Mouse (Mus musculus): ENCODE results near the gene Ghdc. TPM values are rescaled to one million over a fixed set of nuclear protein-coding genes. Genes with fewer than 3 reads are reported as not detected.

Ghdc gene
- polyA plus RNA-seq (2012; fragmentation: generic; extraction: Trizol) = 5.5 TPM
- long read RNA-seq, experiment 1, transcript Ghdc-201 (9 exons, 2,462 nt) = major isoform, 6 of 8 reads
- long read RNA-seq, experiment 1, partial matches to known transcripts = 1 of 8 reads
- long read RNA-seq, experiment 1, other reads (novel, unspliced or antisense) = 1 of 8 reads
- long read RNA-seq, experiment 2, transcript Ghdc-201 (9 exons, 2,462 nt) = major isoform, 42 of 51 reads
- long read RNA-seq, experiment 2, partial matches to known transcripts = 2 of 51 reads
- long read RNA-seq, experiment 2, other reads (novel, unspliced or antisense) = 7 of 51 reads

DNA sequence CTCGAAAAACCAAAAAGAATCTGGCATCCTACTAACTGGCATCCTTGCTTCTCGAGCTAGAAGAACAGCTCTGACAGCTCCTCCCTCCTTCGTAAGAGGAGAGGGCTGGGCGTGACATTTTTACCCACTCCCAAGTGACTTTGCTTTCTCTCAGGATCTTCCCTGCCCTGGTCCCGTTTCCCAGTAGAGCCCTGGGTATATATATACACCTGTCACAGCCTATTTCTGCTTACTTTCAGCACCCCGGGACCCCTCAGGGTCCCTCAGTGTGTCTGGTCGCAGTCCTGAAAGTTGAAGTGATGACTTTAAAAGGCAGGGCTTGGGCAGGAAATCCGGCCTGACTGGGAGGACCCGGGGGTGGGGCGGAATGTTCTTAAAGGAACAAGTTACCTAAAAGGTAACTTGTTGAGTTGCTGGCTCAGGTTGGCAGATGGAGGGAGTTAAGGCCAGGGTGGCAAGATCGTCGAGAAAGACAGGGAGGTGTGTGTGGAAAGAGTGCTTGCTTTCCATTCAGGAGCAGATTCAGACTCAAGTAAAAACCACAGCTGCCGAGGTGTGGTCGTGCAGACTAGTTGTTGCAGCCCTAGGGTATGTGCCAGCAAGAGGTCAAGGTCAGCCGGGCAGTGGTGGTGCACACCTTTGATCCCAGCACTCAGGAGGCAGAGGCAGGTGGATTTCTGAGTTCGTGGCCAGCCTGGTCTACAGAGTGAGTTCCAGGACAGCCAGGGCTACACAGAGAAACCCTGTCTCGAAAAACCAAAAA, at the start of gene Ghdc:
Ghdc (minus strand) TSS at position 312 of the 763 bp plus-strand sequence.
- no peaks in the 10 kb centered on the region for H3K27me3 ChIP-seq (ENCODE audit: control insufficient read depth, insufficient read depth, insufficient read length)
- TF ChIP-seq CEBPB (IDR thresholded peaks at IDR 0.05; ENCODE audit: low read depth) (no peak), MAX (IDR thresholded peaks at IDR 0.05) (peak; percentile 6)
- H3K36me3 ChIP-seq (ENCODE audit: control insufficient read depth, insufficient read depth) = no peaks in the 10 kb centered on the region
- H3K79me3 ChIP-seq (ENCODE audit: low read depth) = no peaks in the 10 kb centered on the region
- H3K4me3 ChIP-seq (ENCODE audit: insufficient read depth, poor library complexity, severe bottlenecking) = peak within 1 kb of the TSS; percentile 40
- H3ac ChIP-seq (ENCODE audit: control insufficient read depth, insufficient read length, low read depth) = peak within 1 kb of the TSS; percentile 54
- H3K79me2 ChIP-seq (ENCODE audit: control insufficient read depth, insufficient read depth) = no peaks in the 10 kb centered on the region

DNA sequence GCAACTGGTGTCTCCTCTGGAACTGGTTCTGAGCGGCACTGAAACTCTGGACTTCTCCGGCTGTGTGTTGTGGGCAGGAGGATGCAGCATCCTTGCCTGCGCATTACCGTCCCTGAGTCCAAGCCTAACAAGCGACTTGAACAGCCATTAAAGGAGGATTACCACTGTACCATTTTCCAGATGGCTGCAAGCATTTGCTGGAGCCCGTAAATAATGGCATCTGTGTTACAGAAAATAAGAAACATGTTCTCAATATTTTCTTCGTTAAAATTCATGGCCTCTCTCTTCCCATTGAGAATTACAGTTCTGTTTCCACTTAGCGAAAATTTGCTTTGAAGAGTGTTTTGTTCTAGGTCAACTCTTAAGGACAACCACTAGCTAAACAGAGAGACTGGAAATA, 49.3 kb upstream of the Ghdc start:
- Histone ChIP-seq H3ac (ENCODE audit: control insufficient read depth, insufficient read length, low read depth) (no peak overlapping the region), H3K79me2 (ENCODE audit: control insufficient read depth, insufficient read depth) (no peaks in the 10 kb centered on the region), H3K79me3 (ENCODE audit: low read depth) (no peaks in the 10 kb centered on the region), H3K36me3 (ENCODE audit: control insufficient read depth, insufficient read depth) (no peaks in the 10 kb centered on the region), H3K27me3 (ENCODE audit: control insufficient read depth, insufficient read depth, insufficient read length) (no peaks in the 10 kb centered on the region), H3K4me3 (ENCODE audit: insufficient read depth, poor library complexity, severe bottlenecking) (no peak overlapping the region)
- no peak for TF ChIP-seq MAX (IDR thresholded peaks at IDR 0.05)
- no peak for TF ChIP-seq FOSL1 (IDR thresholded peaks at IDR 0.05; ENCODE audit: insufficient read depth, low read length, poor library complexity, severe bottlenecking)

DNA sequence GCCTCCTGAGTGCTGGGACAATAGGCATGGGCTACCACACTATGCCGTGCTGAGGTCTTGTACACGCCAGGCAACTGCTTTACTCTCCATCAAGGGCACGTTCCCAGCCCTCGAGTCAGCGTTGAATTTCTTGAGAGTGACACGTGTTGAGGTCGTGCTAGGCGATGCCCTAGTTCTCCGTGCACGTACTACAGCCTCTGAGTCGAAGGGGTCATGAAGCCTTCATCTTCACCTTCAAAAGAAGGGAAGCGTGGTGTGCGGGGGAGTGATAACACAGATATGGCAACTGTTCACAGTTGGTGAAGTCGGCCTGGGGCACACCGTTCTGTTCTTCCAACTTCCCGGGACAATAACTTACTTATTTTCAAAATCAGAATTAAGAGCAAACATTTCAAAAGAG, 48.9 kb upstream of the Ghdc start:
- Histone ChIP-seq H3K4me3 (ENCODE audit: insufficient read depth, poor library complexity, severe bottlenecking) (no peak overlapping the region), H3ac (ENCODE audit: control insufficient read depth, insufficient read length, low read depth) (no peak overlapping the region), H3K36me3 (ENCODE audit: control insufficient read depth, insufficient read depth) (no peaks in the 10 kb centered on the region), H3K79me2 (ENCODE audit: control insufficient read depth, insufficient read depth) (no peaks in the 10 kb centered on the region), H3K27me3 (ENCODE audit: control insufficient read depth, insufficient read depth, insufficient read length) (no peaks in the 10 kb centered on the region), H3K79me3 (ENCODE audit: low read depth) (no peaks in the 10 kb centered on the region)
- TF ChIP-seq MYOG (IDR thresholded peaks at IDR 0.05; ENCODE audit: control insufficient read depth, extremely low read depth, insufficient read length) = no peak
- no peak for TF ChIP-seq FOSL1 (IDR thresholded peaks at IDR 0.05; ENCODE audit: insufficient read depth, low read length, poor library complexity, severe bottlenecking)
- no peak for TF ChIP-seq MAX (IDR thresholded peaks at IDR 0.05)
- TF ChIP-seq MYOD1 (IDR thresholded peaks at IDR 0.05; ENCODE audit: control insufficient read depth, insufficient read length, low read depth) = no peak
- TF ChIP-seq CEBPB (IDR thresholded peaks at IDR 0.05; ENCODE audit: low read depth) = no peak
- no peak for TF ChIP-seq CTCF (IDR thresholded peaks at IDR 0.05; ENCODE audit: control insufficient read depth, insufficient read depth, insufficient read length)
- no peak for TF ChIP-seq USF1 (IDR thresholded peaks at IDR 0.05; ENCODE audit: low read depth)

DNA sequence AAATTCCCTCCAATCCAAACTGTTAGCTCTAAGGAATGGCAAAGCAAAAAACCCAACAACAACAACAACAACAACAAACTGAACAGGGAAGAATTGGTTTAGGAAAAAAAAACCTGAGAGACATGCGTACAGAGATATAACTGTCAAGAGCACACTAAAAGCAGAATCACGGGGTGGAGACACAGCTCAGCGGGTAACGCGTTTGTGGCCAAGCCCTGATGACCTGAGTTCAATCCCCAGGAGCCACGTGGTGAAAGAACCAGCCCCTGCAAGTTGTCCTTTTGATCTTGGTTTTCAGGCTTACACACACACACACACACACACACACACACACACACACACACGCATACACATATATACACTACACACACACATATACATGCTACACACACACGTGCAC, 48.3 kb upstream of the Ghdc start:
- no peaks in the 10 kb centered on the region for H3K79me3 ChIP-seq (ENCODE audit: low read depth)
- no peaks in the 10 kb centered on the region for H3K36me3 ChIP-seq (ENCODE audit: control insufficient read depth, insufficient read depth)
- no peaks in the 10 kb centered on the region for H3K79me2 ChIP-seq (ENCODE audit: control insufficient read depth, insufficient read depth)
- no peak overlapping the region for H3ac ChIP-seq (ENCODE audit: control insufficient read depth, insufficient read length, low read depth)
- TF ChIP-seq FOSL1 (IDR thresholded peaks at IDR 0.05; ENCODE audit: insufficient read depth, low read length, poor library complexity, severe bottlenecking) = no peak
- TF ChIP-seq CEBPB (IDR thresholded peaks at IDR 0.05; ENCODE audit: low read depth) = no peak
- TF ChIP-seq CTCF (IDR thresholded peaks at IDR 0.05; ENCODE audit: control insufficient read depth, insufficient read depth, insufficient read length) = no peak
- no peak for TF ChIP-seq MYOD1 (IDR thresholded peaks at IDR 0.05; ENCODE audit: control insufficient read depth, insufficient read length, low read depth)
- TF ChIP-seq MYOG (IDR thresholded peaks at IDR 0.05; ENCODE audit: control insufficient read depth, extremely low read depth, insufficient read length) = no peak
- TF ChIP-seq MAX (IDR thresholded peaks at IDR 0.05) = no peak
- no peak for TF ChIP-seq USF1 (IDR thresholded peaks at IDR 0.05; ENCODE audit: low read depth)
- H3K4me3 ChIP-seq (ENCODE audit: insufficient read depth, poor library complexity, severe bottlenecking) = no peak overlapping the region
- H3K27me3 ChIP-seq (ENCODE audit: control insufficient read depth, insufficient read depth, insufficient read length) = peaks cover 3% of the 10 kb centered on the region

DNA sequence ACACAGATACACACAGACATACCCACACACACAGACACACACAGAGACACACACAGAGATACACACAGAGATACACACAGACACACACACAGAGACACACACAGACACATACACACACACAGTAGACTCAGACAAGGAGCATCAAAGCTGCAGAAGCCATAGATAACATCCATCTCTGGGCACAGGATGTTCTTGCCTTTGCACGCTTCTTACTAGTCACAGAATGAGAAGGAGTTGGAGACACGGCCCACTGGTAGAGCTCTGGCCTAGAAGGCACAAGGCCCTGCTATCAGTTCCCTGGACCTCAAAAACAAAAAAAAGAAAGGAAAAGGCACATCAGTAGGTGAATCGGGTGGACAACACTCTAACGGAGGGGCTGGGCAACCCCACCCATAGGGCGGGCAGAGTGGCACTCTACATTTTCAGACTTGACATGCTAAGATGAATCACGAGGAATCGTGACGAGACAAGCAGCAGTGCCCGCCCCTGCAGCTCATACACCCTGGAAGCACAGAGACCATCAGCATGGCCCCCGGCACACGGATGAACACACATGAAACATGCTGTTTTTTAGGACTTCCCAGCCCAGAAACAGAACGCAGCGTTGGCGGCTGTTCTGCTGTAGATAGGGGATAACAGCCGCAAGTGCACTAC, 47.7 kb upstream of the Ghdc start:
- Histone ChIP-seq H3K27me3 (ENCODE audit: control insufficient read depth, insufficient read depth, insufficient read length) (peaks cover 3% of the 10 kb centered on the region), H3K79me2 (ENCODE audit: control insufficient read depth, insufficient read depth) (no peaks in the 10 kb centered on the region), H3ac (ENCODE audit: control insufficient read depth, insufficient read length, low read depth) (no peak overlapping the region), H3K4me3 (ENCODE audit: insufficient read depth, poor library complexity, severe bottlenecking) (no peak overlapping the region), H3K79me3 (ENCODE audit: low read depth) (no peaks in the 10 kb centered on the region), H3K36me3 (ENCODE audit: control insufficient read depth, insufficient read depth) (no peaks in the 10 kb centered on the region)
- no peak for TF ChIP-seq CEBPB (IDR thresholded peaks at IDR 0.05; ENCODE audit: low read depth)

DNA sequence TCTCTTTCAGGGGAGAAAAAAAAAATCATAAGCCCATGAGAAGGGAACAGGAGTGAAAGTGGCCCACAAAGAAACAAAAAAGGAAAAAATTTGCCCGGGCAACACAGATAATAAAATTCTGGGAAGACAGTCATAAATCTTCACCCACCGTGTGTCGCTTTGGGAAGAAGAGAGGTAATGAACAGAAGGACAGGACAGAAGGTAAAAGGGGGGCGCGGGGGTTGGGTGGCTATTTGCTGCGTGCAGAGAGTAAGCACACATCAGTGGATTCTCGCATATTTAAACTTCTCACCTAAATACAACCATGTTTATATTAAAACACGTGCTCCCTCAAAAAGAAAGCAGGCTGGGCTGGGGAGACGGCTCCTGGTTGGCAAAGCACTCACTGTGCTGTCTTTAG, 46.6 kb upstream of the Ghdc start:
- Histone ChIP-seq H3K27me3 (ENCODE audit: control insufficient read depth, insufficient read depth, insufficient read length) (peaks cover 3% of the 10 kb centered on the region), H3K79me2 (ENCODE audit: control insufficient read depth, insufficient read depth) (no peaks in the 10 kb centered on the region), H3K36me3 (ENCODE audit: control insufficient read depth, insufficient read depth) (no peaks in the 10 kb centered on the region), H3ac (ENCODE audit: control insufficient read depth, insufficient read length, low read depth) (no peak overlapping the region), H3K79me3 (ENCODE audit: low read depth) (no peaks in the 10 kb centered on the region), H3K4me3 (ENCODE audit: insufficient read depth, poor library complexity, severe bottlenecking) (no peak overlapping the region)
- TF ChIP-seq FOSL1 (IDR thresholded peaks at IDR 0.05; ENCODE audit: insufficient read depth, low read length, poor library complexity, severe bottlenecking) = no peak
- TF ChIP-seq CEBPB (IDR thresholded peaks at IDR 0.05; ENCODE audit: low read depth) = no peak
- TF ChIP-seq USF1 (IDR thresholded peaks at IDR 0.05; ENCODE audit: low read depth) = no peak
- TF ChIP-seq MAX (IDR thresholded peaks at IDR 0.05) = no peak
- no peak for TF ChIP-seq MYOG (IDR thresholded peaks at IDR 0.05; ENCODE audit: control insufficient read depth, extremely low read depth, insufficient read length)
- no peak for TF ChIP-seq MYOD1 (IDR thresholded peaks at IDR 0.05; ENCODE audit: control insufficient read depth, insufficient read length, low read depth)
- no peak for TF ChIP-seq CTCF (IDR thresholded peaks at IDR 0.05; ENCODE audit: control insufficient read depth, insufficient read depth, insufficient read length)
